Mouse (Mus musculus) heart, embryonic 13.5 days (tissue): ENCODE measurements around the gene Cebpz. TPM values are rescaled to one million over a fixed set of nuclear protein-coding genes. Genes with fewer than 3 reads are reported as not detected.

Source experiments
- polyA plus RNA-seq: library from polyadenylated mRNA; unstranded; fragments of >200 nt; fragmentation: Nextera tagmentation; extraction: Ambion mirVana; gene quantifications from 2 replicates; pipeline ENCODE4 v1.2.1, GENCODE M21; 2015

The Cebpz gene
- polyA plus RNA-seq, 1 experiment from 2014 or later: 28.4 TPM

Other genes starting within 250 kb of the Cebpz start
- gene Strn, start 199.9 kb downstream of the Cebpz start, polyA plus RNA-seq: 10.3 and 11.0 TPM in 2 replicates
- gene Heatr5b, start 101.7 kb downstream of the Cebpz start, polyA plus RNA-seq: 16.0 and 18.8 TPM in 2 replicates
- gene Gpatch11, start 101.5 kb downstream of the Cebpz start, polyA plus RNA-seq: 33.1 and 35.7 TPM in 2 replicates
- 11.0 and 12.7 TPM in 2 replicates for gene Eif2ak2, start 54.5 kb downstream of the Cebpz start, polyA plus RNA-seq
- 0.20 and 0.25 TPM in 2 replicates for gene Sult6b1, start 30.1 kb downstream of the Cebpz start, polyA plus RNA-seq
- gene Cebpzos, start 20.6 kb downstream of the Cebpz start, polyA plus RNA-seq: 81.0 and 89.6 TPM in 2 replicates
- 57.9 and 66.6 TPM in 2 replicates for gene Ndufaf7, start 70 bp upstream of the Cebpz start, polyA plus RNA-seq
- 23.9 and 24.8 TPM in 2 replicates for gene Prkd3, start 83.8 kb upstream of the Cebpz start, polyA plus RNA-seq
- gene Qpct, start 114.8 kb upstream of the Cebpz start, polyA plus RNA-seq: 36.5 and 36.6 TPM in 2 replicates